ENCODE assay signal across 12 mouse cellular contexts in the genomic region with DNA sequence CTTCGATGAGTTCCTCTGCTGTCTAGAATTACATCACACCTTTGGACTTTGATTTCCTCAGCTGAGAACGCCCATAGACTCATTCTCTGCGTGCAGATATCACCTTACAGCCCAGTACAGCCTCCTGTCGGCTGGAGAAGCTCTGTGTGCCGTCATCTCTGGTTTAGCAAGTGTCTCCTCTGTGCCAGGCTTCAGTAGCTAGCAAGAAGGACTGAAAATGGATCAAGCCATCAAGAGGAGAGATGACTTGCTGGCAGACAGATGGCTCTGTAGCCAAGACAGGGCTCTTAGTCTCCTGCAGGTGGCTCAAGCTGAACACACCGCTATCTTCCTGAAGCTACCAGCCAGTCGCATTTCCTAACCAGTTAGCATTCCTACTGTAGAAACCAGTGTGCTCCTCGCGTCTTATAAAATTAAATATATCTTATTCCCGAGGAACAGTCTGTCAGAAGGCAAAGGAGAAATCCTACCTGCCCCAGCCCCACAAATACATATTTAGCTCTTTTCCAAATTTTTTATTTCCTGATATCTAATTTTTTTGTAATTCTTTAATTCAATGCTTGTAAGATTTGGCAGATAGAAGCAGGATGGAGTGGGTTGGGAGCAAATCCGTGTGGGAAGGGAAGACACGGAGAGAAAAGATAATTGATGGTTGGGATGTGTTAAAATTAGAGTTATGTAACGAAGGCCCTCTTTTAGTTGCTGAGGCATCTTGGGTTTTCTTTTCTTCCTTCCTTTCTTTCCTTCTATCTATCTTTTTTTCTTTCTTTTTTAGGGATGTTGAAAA. TPM values are rescaled to one million over a fixed set of nuclear protein-coding genes. Genes with fewer than 3 reads are reported as not detected.
DNase-seq lines count a peak whose midpoint lies in the region; ATAC-seq lines count a peak whose summit lies in the region.
"Had no signal": no experiment of that assay in that cellular context is flagged by ENCODE, and none has a peak within 500 bp of the region (broad histone marks: within the 10 kb centered on the region; RNA-seq: fewer than 3 reads in every experiment).

No protein-coding gene starts in this region.

- no peak overlapping the region for H3K4me2 ChIP-seq in kidney, embryonic 15.5 days
- H3K4me2 ChIP-seq in intestine, embryonic 14.5 days (ENCODE audit: low read length) = no peak overlapping the region
- H3K4me2 ChIP-seq: neural tube, embryonic 15.5 days had no signal

- WGBS in kidney, embryonic 15.5 days = 57% methylated on average over 13 of the region's 13 CpGs
- 67% methylated on average over 13 of the region's 13 CpGs for WGBS in intestine, embryonic 14.5 days

- no peaks in the 10 kb centered on the region for H3K4me1 ChIP-seq in kidney, embryonic 15.5 days
- H3K4me1 ChIP-seq in intestine, embryonic 14.5 days (replicated peaks; ENCODE audit: control insufficient read depth, insufficient read depth, low read length) = peaks cover 4% of the 10 kb centered on the region

- H3K9ac ChIP-seq in kidney, embryonic 15.5 days = no peak overlapping the region
- H3K9ac ChIP-seq in intestine, embryonic 14.5 days (ENCODE audit: low read length) = no peak overlapping the region
- H3K9ac ChIP-seq: neural tube, embryonic 15.5 days had no signal

- no peaks in the 10 kb centered on the region for H3K27me3 ChIP-seq in kidney, embryonic 15.5 days
- H3K27me3 ChIP-seq in intestine, embryonic 14.5 days (replicated peaks; ENCODE audit: control insufficient read depth, insufficient read depth, low read length) = no peaks in the 10 kb centered on the region
- H3K27me3 ChIP-seq: neural tube, embryonic 15.5 days had no signal

- H3K4me3 ChIP-seq in kidney, embryonic 15.5 days (replicated peaks) = no peak overlapping the region
- no peak overlapping the region for H3K4me3 ChIP-seq in intestine, embryonic 14.5 days (ENCODE audit: low read depth, low read length)
- H3K4me3 ChIP-seq: gastrocnemius, adult 2 months; neural tube, embryonic 15.5 days had no signal

- H3K27ac ChIP-seq in kidney, embryonic 15.5 days = no peak overlapping the region
- no peak overlapping the region for H3K27ac ChIP-seq in intestine, embryonic 14.5 days (ENCODE audit: low read depth)
- H3K27ac ChIP-seq: gastrocnemius, adult 2 months; neural tube, embryonic 15.5 days had no signal

- DNase-seq in kidney, adult 9 months = no peak
- peak; percentile 46 for DNase-seq in right cerebral cortex, postnatal 25 days
- DNase-seq in right cerebral cortex, postnatal 10 days (ENCODE audit: low spot score in 2 of 2) = no peak
- DNase-seq in intestine, embryonic 14.5 days (ENCODE audit: low spot score) = no peak
- DNase-seq in lung, postnatal 25 days (ENCODE audit: low spot score) = no peak
- DNase-seq in urinary bladder, adult 2 months (ENCODE audit: low spot score) = no peak
- DNase-seq: gastrocnemius, adult 2 months; kidney, postnatal 14 days had no signal

- ATAC-seq in kidney, embryonic 15.5 days (replicated peaks; ENCODE audit: low FRiP score) = peak; percentile 60; the same call in 1 of the 2 replicates
- ATAC-seq in intestine, embryonic 14.5 days (replicated peaks; ENCODE audit: low FRiP score, low TSS enrichment, low read depth) = peak; percentile 41; the same call in 1 of the 2 replicates

- no peaks in the 10 kb centered on the region for H3K9me3 ChIP-seq in kidney, embryonic 15.5 days (replicated peaks)
- H3K9me3 ChIP-seq in intestine, embryonic 14.5 days (ENCODE audit: control insufficient read depth, low read length) = no peaks in the 10 kb centered on the region
- H3K9me3 ChIP-seq: neural tube, embryonic 15.5 days had no signal

- H3K36me3 ChIP-seq in kidney, embryonic 15.5 days = no peaks in the 10 kb centered on the region
- no peaks in the 10 kb centered on the region for H3K36me3 ChIP-seq in intestine, embryonic 14.5 days (ENCODE audit: control insufficient read depth, insufficient read depth, low read length)

RNA-seq across cellular contexts. Expression of a gene that starts 16.2 kb away (rescaled TPM):
- polyA plus RNA-seq in kidney, embryonic 15.5 days (2015; fragmentation: Nextera tagmentation; extraction: Ambion mirVana) = 24.9 and 27.3 TPM in 2 replicates
- polyA plus RNA-seq in intestine, embryonic 14.5 days (2014; fragmentation: Nextera tagmentation; extraction: Ambion mirVana) = 25.5 and 26.8 TPM in 2 replicates
- polyA plus RNA-seq in urinary bladder, adult 2 months (2012; rRNA removed) = 17.6 and 20.6 TPM in 2 replicates

RNA-seq across cellular contexts. Expression of a gene that starts 25.3 kb away (rescaled TPM):
- polyA plus RNA-seq in kidney, embryonic 15.5 days (2015; fragmentation: Nextera tagmentation; extraction: Ambion mirVana) = not detected in 2 replicates
- polyA plus RNA-seq in intestine, embryonic 14.5 days (2014; fragmentation: Nextera tagmentation; extraction: Ambion mirVana) = not detected in 2 replicates
- 0.06 and 0.12 TPM in 2 replicates for polyA plus RNA-seq in urinary bladder, adult 2 months (2012; rRNA removed)
- polyA plus RNA-seq: liver, embryonic 16.5 days; neural tube, embryonic 15.5 days; stomach, embryonic 16.5 days had no signal
